Mouse (Mus musculus) olfactory bulb, adult 2 months (tissue): ENCODE measurements around the gene Rhpn2.

ENCODE experiments used
- CTCF ChIP-seq: fragments of 200-500 bp; IDR thresholded peaks from 2 replicates; pipeline ENCODE4 v1.5.1; 2012; ENCODE audit warnings: low read depth, mild to moderate bottlenecking, low read length, moderate library complexity; ENCODE audit not compliant: insufficient read depth
- POLR2A ChIP-seq: fragments of 200-500 bp; IDR thresholded peaks from 2 replicates; pipeline ENCODE4 v1.6.1; 2012; ENCODE audit warnings: mild to moderate bottlenecking, low read depth, low read length, moderate library complexity; ENCODE audit not compliant: insufficient read depth

DNA sequence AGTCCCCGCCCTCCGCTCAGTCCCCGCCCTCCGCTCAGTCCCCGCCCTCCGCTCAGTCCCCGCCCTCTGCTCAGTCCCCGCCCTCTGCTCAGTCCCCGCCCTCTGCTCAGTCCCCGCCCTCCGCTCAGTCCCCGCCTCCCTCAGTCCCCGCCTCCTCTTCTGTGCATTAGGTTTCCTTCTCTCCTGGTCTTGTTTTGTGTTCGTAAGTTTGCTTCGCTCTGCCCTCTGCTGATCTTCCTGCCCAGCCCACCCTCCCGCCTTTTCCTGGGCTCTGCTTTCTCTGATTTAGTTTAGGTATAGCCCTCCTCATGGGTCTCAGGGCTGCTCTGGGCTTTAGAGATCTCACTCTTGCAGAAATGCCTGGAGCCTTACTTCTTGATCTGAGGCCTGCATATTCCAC lies 47.9 kb downstream of the Rhpn2 start:
- TF ChIP-seq CTCF: no peak
- TF ChIP-seq POLR2A: no peak
